Mouse (Mus musculus) liver, embryonic 16.5 days (tissue): ENCODE results near the gene Gm8369. TPM values are rescaled to one million over a fixed set of nuclear protein-coding genes. Genes with fewer than 3 reads are reported as not detected.
"Not testable (repeated sequence)": the region's sequence is repeated elsewhere in the genome, so short reads cannot be mapped to it uniquely, and the experiment has no call there.

Experiments used
- ATAC-seq: fragments of 200-750 bp; cut with Nextera tagmentation; 2 replicates; pipeline ENCODE4 v1.8.0; 2017; ENCODE audit warnings: low read depth, mild to moderate bottlenecking, moderate number of reproducible peaks, moderate library complexity
- H3K27ac ChIP-seq: fragments of 300-500 bp; sonication (generic); 2 replicates; pipeline ENCODE4 v1.5.1; 2014; ENCODE audit warnings: mild to moderate bottlenecking, low read length
- H3K27me3 ChIP-seq: fragments of 300-500 bp; sonication (generic); 2 replicates; pipeline ENCODE4 v1.6.1; 2014; ENCODE audit warnings: low read depth, low read length, mixed read lengths; ENCODE audit not compliant: control insufficient read depth, insufficient read depth
- H3K36me3 ChIP-seq: fragments of 300-500 bp; sonication (generic); 2 replicates; pipeline ENCODE4 v1.6.1; 2014; ENCODE audit warnings: mild to moderate bottlenecking; ENCODE audit not compliant: control insufficient read depth, insufficient read depth
- H3K4me1 ChIP-seq: fragments of 300-500 bp; sonication (generic); 2 replicates; pipeline ENCODE4 v1.6.1; 2014; ENCODE audit warnings: low read depth, low read length, mixed read lengths; ENCODE audit not compliant: control insufficient read depth
- H3K4me2 ChIP-seq: fragments of 300-500 bp; sonication (generic); 2 replicates; pipeline ENCODE4 v1.6.1; 2014; ENCODE audit warnings: low read depth, low read length, mixed read lengths
- H3K4me3 ChIP-seq: fragments of 300-500 bp; sonication (generic); 2 replicates; pipeline ENCODE4 v1.5.1; 2014; ENCODE audit warnings: low read depth, mild to moderate bottlenecking, low read length
- H3K9ac ChIP-seq: fragments of 300-500 bp; sonication (generic); 2 replicates; pipeline ENCODE4 v1.6.1; 2014; ENCODE audit warnings: low read depth, low read length
- H3K9me3 ChIP-seq: fragments of 300-500 bp; sonication (generic); replicated peaks from 2 replicates; pipeline ENCODE4 v1.6.1; 2016; ENCODE audit warnings: low read length; ENCODE audit not compliant: control insufficient read depth
- WGBS: fragments of 180-500 bp; shearing (Covaris S2); extraction: QIAGEN DNeasy Blood & Tissue Kit; methylation state at CpG from one replicate; pipeline ENCODE4 v1.1.7; 2014; ENCODE audit not compliant: insufficient replicate concordance; 5-methylcytosine and 5-hydroxymethylcytosine counted together
- polyA plus RNA-seq: library from polyadenylated mRNA; unstranded; fragments of >200 nt; fragmentation: Nextera tagmentation; extraction: Ambion mirVana; gene quantifications from 2 replicates; pipeline ENCODE4 v1.2.1, GENCODE M21; 2015

Gene Gm8369
- polyA plus RNA-seq, 1 experiment from 2014 or later = 0.40 TPM

GRCm38 (mm10) chr19:11520146-11520545 lies 34.4 kb downstream of the Gm8369 start:
- Histone ChIP-seq H3K4me3 (no peak overlapping the region), H3K4me1 (no peaks in the 10 kb centered on the region), H3K36me3 (no peaks in the 10 kb centered on the region), H3K27me3 (no peaks in the 10 kb centered on the region), H3K27ac (no peak overlapping the region), H3K9ac (no peak overlapping the region), H3K9me3 (no peaks in the 10 kb centered on the region), H3K4me2 (no peak overlapping the region)
- 56% methylated on average over 3 of the region's 3 CpGs for WGBS
- ATAC-seq = no peak

GRCm38 (mm10) chr19:11533421-11533820 lies 47.7 kb downstream of the Gm8369 start:
- no peaks in the 10 kb centered on the region for H3K9me3 ChIP-seq
- H3K4me3 ChIP-seq = no peak overlapping the region
- ATAC-seq = no peak
- H3K9ac ChIP-seq = no peak overlapping the region
- 83% methylated on average over 1 of the region's 1 CpGs for WGBS
- H3K4me1 ChIP-seq = no peaks in the 10 kb centered on the region
- H3K27ac ChIP-seq = no peak overlapping the region
- H3K36me3 ChIP-seq = no peaks in the 10 kb centered on the region
- no peaks in the 10 kb centered on the region for H3K27me3 ChIP-seq
- no peak overlapping the region for H3K4me2 ChIP-seq

GRCm38 (mm10) chr19:11533888-11534445 lies 48.2 kb downstream of the Gm8369 start:
- no peak overlapping the region for H3K27ac ChIP-seq
- no peaks in the 10 kb centered on the region for H3K36me3 ChIP-seq
- 42% methylated on average over 2 of the region's 2 CpGs for whole genome bisulfite sequencing
- H3K4me2 ChIP-seq = no peak overlapping the region
- H3K9ac ChIP-seq = no peak overlapping the region
- no peaks in the 10 kb centered on the region for H3K27me3 ChIP-seq
- H3K4me1 ChIP-seq = no peaks in the 10 kb centered on the region
- H3K9me3 ChIP-seq = no peaks in the 10 kb centered on the region
- no peak for ATAC-seq
- no peak overlapping the region for H3K4me3 ChIP-seq

GRCm38 (mm10) chr19:11536593-11536992 lies 50.9 kb downstream of the Gm8369 start, which contains the start of gene Ms4a4d:
Gene Ms4a4d, plus strand, starts transcription at chr19:11536801.
- Histone ChIP-seq H3K4me3 (no peak within 1 kb of the TSS), H3K9me3 (no peaks in the 10 kb centered on the region), H3K36me3 (no peaks in the 10 kb centered on the region), H3K27me3 (no peaks in the 10 kb centered on the region), H3K27ac (no peak within 1 kb of the TSS), H3K4me2 (no peak within 1 kb of the TSS), H3K4me1 (no peaks in the 10 kb centered on the region), H3K9ac (no peak within 1 kb of the TSS)
- 17% methylated on average over 7 of the region's 7 CpGs for WGBS
- ATAC-seq = no peak

- H3K9ac ChIP-seq = no peak overlapping the region
- WGBS = 28% methylated on average over 2 of the region's 2 CpGs
- ATAC-seq = no peak
- no peak overlapping the region for H3K4me3 ChIP-seq
- no peaks in the 10 kb centered on the region for H3K4me1 ChIP-seq
- H3K27me3 ChIP-seq = no peaks in the 10 kb centered on the region
- no peak overlapping the region for H3K4me2 ChIP-seq
- no peak overlapping the region for H3K27ac ChIP-seq
- no peaks in the 10 kb centered on the region for H3K36me3 ChIP-seq
- H3K9me3 ChIP-seq = no peaks in the 10 kb centered on the region
Measured at GRCm38 (mm10) chr19:11537336-11537735, 51.6 kb downstream of the Gm8369 start.

- H3K9me3 ChIP-seq, H3K36me3 ChIP-seq, H3K27me3 ChIP-seq, H3K4me3 ChIP-seq, H3K27ac ChIP-seq, H3K9ac ChIP-seq, ATAC-seq, H3K4me2 ChIP-seq, H3K4me1 ChIP-seq: not testable (repeated sequence)
- 59% methylated on average over 1 of the region's 1 CpGs for WGBS
Measured at GRCm38 (mm10) chr19:11540166-11540821, 54.6 kb downstream of the Gm8369 start.

GRCm38 (mm10) chr19:11544383-11544782 lies 58.6 kb downstream of the Gm8369 start:
- not testable (repeated sequence) for ATAC-seq, H3K4me1 ChIP-seq, H3K4me3 ChIP-seq, H3K27me3 ChIP-seq, H3K4me2 ChIP-seq, H3K36me3 ChIP-seq, H3K9me3 ChIP-seq, H3K9ac ChIP-seq, H3K27ac ChIP-seq
- 60% methylated on average over 2 of the region's 2 CpGs for WGBS

- no peaks in the 10 kb centered on the region for H3K36me3 ChIP-seq
- no peaks in the 10 kb centered on the region for H3K27me3 ChIP-seq
- no peak overlapping the region for H3K9ac ChIP-seq
- H3K4me1 ChIP-seq = no peaks in the 10 kb centered on the region
- no peak for ATAC-seq
- no peak overlapping the region for H3K27ac ChIP-seq
- H3K4me3 ChIP-seq = no peak overlapping the region
- no peaks in the 10 kb centered on the region for H3K9me3 ChIP-seq
- no peak overlapping the region for H3K4me2 ChIP-seq
Measured at GRCm38 (mm10) chr19:11547911-11548310, 62.2 kb downstream of the Gm8369 start.

GRCm38 (mm10) chr19:11554726-11555125 lies 69.0 kb downstream of the Gm8369 start:
- 62% methylated on average over 5 of the region's 5 CpGs for WGBS
- ATAC-seq = no peak
- H3K36me3 ChIP-seq = no peaks in the 10 kb centered on the region

More at GRCm38 (mm10) chr19:11554726-11555125, 69.0 kb downstream of the Gm8369 start:
- H3K4me2 ChIP-seq = no peak overlapping the region
- no peak overlapping the region for H3K9ac ChIP-seq
- H3K4me1 ChIP-seq = no peaks in the 10 kb centered on the region
- H3K27me3 ChIP-seq = no peaks in the 10 kb centered on the region
- no peak overlapping the region for H3K27ac ChIP-seq
- no peaks in the 10 kb centered on the region for H3K9me3 ChIP-seq
- no peak overlapping the region for H3K4me3 ChIP-seq
